Mouse (Mus musculus) midbrain, embryonic 11.5 days (tissue): ENCODE data around the gene Zfyve27. TPM values are rescaled to one million over a fixed set of nuclear protein-coding genes. Genes with fewer than 3 reads are reported as not detected.

Source experiments
- ATAC-seq: fragments of 200-750 bp; cut with Nextera tagmentation; 2 replicates; pipeline ENCODE4 v1.8.0; 2017; ENCODE audit warnings: moderate TSS enrichment, moderate library complexity; ENCODE audit not compliant: low FRiP score
- DNase-seq: peaks from one replicate; pipeline ENCODE4 v3.0.0; 2015; ENCODE audit warnings: low spot score; ENCODE audit errors: missing footprints
- H3K27ac ChIP-seq: fragments of 300-500 bp; sonication (generic); 2 replicates; pipeline ENCODE4 v1.5.1; 2014; ENCODE audit warnings: low read depth, low read length
- H3K27me3 ChIP-seq: fragments of 300-500 bp; sonication (generic); 2 replicates; pipeline ENCODE4 v1.6.1; 2014; ENCODE audit warnings: mild to moderate bottlenecking, low read length, moderate library complexity, mixed read lengths; ENCODE audit not compliant: control insufficient read depth, insufficient read depth
- H3K36me3 ChIP-seq: fragments of 300-500 bp; sonication (generic); 2 replicates; pipeline ENCODE4 v1.6.1; 2014; ENCODE audit warnings: mild to moderate bottlenecking, low read length, moderate library complexity, mixed read lengths; ENCODE audit not compliant: control insufficient read depth, insufficient read depth
- H3K4me1 ChIP-seq: fragments of 300-500 bp; sonication (generic); 2 replicates; pipeline ENCODE4 v1.6.1; 2014; ENCODE audit warnings: low read length; ENCODE audit not compliant: control insufficient read depth, insufficient read depth
- H3K4me2 ChIP-seq: fragments of 300-500 bp; sonication (generic); 2 replicates; pipeline ENCODE4 v1.6.1; 2014; ENCODE audit warnings: mild to moderate bottlenecking, moderate library complexity
- H3K4me3 ChIP-seq: fragments of 300-500 bp; sonication (generic); 2 replicates; pipeline ENCODE4 v1.5.1; 2014; ENCODE audit warnings: low read depth, low read length
- H3K9ac ChIP-seq: fragments of 300-500 bp; sonication (generic); 2 replicates; pipeline ENCODE4 v1.6.1; 2014; ENCODE audit warnings: low read length
- H3K9me3 ChIP-seq: fragments of 300-500 bp; sonication (generic); 2 replicates; pipeline ENCODE4 v1.6.1; 2016; ENCODE audit warnings: low read length; ENCODE audit not compliant: control insufficient read depth
- WGBS: fragments of 180-500 bp; shearing (Covaris S2); extraction: QIAGEN DNeasy Blood & Tissue Kit; methylation state at CpG from one replicate; pipeline ENCODE4 v1.1.7; 2014; 5-methylcytosine and 5-hydroxymethylcytosine counted together
- polyA plus RNA-seq: library from polyadenylated mRNA; unstranded; fragments of >200 nt; fragmentation: Nextera tagmentation; extraction: Ambion mirVana; gene quantifications from 2 replicates; pipeline ENCODE4 v1.2.1, GENCODE M21; 2014

Zfyve27 gene
- polyA plus RNA-seq, 1 experiment from 2014 or later: 15.6 TPM

- 79% methylated on average over 5 of the region's 5 CpGs for WGBS
- H3K4me3 ChIP-seq: no peak overlapping the region
Measured at GRCm38 (mm10) chr19:42230288-42230568, 66.5 kb downstream of the Zfyve27 start.

GRCm38 (mm10) chr19:42230986-42231385, 67.2 kb downstream of the Zfyve27 start:
- DNase-seq (no peak), ATAC-seq (no peak)
- Histone ChIP-seq H3K4me2 (no peak overlapping the region), H3K36me3 (no peaks in the 10 kb centered on the region), H3K27ac (no peak overlapping the region), H3K9ac (no peak overlapping the region), H3K4me1 (no peaks in the 10 kb centered on the region), H3K4me3 (no peak overlapping the region), H3K9me3 (no peaks in the 10 kb centered on the region), H3K27me3 (no peaks in the 10 kb centered on the region)
- 93% methylated on average over 13 of the region's 13 CpGs for WGBS

More at GRCm38 (mm10) chr19:42230288-42230568, 66.5 kb downstream of the Zfyve27 start:
- H3K4me2 ChIP-seq: no peak overlapping the region
- H3K9ac ChIP-seq: no peak overlapping the region
- H3K4me1 ChIP-seq: no peaks in the 10 kb centered on the region
- ATAC-seq (no peak), DNase-seq (no peak)
- H3K27ac ChIP-seq: no peak overlapping the region
- no peaks in the 10 kb centered on the region for H3K9me3 ChIP-seq
- no peaks in the 10 kb centered on the region for H3K36me3 ChIP-seq
- no peaks in the 10 kb centered on the region for H3K27me3 ChIP-seq

- no peak for DNase-seq
- H3K4me3 ChIP-seq: no peak overlapping the region
- no peaks in the 10 kb centered on the region for H3K9me3 ChIP-seq
- H3K4me1 ChIP-seq: no peaks in the 10 kb centered on the region
- no peak for ATAC-seq
- H3K27me3 ChIP-seq: no peaks in the 10 kb centered on the region
- H3K9ac ChIP-seq: no peak overlapping the region
- H3K36me3 ChIP-seq: no peaks in the 10 kb centered on the region
- 26% methylated on average over 4 of the region's 4 CpGs for WGBS
- H3K4me2 ChIP-seq: no peak overlapping the region
- no peak overlapping the region for H3K27ac ChIP-seq
Measured at GRCm38 (mm10) chr19:42237602-42238340, 74.0 kb downstream of the Zfyve27 start.

GRCm38 (mm10) chr19:42238341-42238715, 74.6 kb downstream of the Zfyve27 start:
- WGBS: 66% methylated on average over 7 of the region's 7 CpGs
- H3K4me3 ChIP-seq: no peak overlapping the region
- ATAC-seq (no peak), DNase-seq (no peak)
- no peaks in the 10 kb centered on the region for H3K4me1 ChIP-seq
- H3K27ac ChIP-seq: no peak overlapping the region
- no peaks in the 10 kb centered on the region for H3K9me3 ChIP-seq
- H3K36me3 ChIP-seq: no peaks in the 10 kb centered on the region
- H3K9ac ChIP-seq: no peak overlapping the region
- no peak overlapping the region for H3K4me2 ChIP-seq
- H3K27me3 ChIP-seq: no peaks in the 10 kb centered on the region

GRCm38 (mm10) chr19:42240881-42241280, 77.1 kb downstream of the Zfyve27 start:
- no peak overlapping the region for H3K4me2 ChIP-seq
- 51% methylated on average over 8 of the region's 8 CpGs for WGBS

GRCm38 (mm10) chr19:42243401-42243800, 79.7 kb downstream of the Zfyve27 start:
- Histone ChIP-seq H3K36me3 (no peaks in the 10 kb centered on the region), H3K27ac (no peak overlapping the region), H3K9ac (no peak overlapping the region), H3K4me1 (no peaks in the 10 kb centered on the region), H3K4me2 (no peak overlapping the region), H3K27me3 (no peaks in the 10 kb centered on the region), H3K4me3 (no peak overlapping the region), H3K9me3 (no peaks in the 10 kb centered on the region)
- WGBS: 79% methylated on average over 3 of the region's 3 CpGs
- DNase-seq (no peak), ATAC-seq (no peak)

More at GRCm38 (mm10) chr19:42240881-42241280, 77.1 kb downstream of the Zfyve27 start:
- H3K4me3 ChIP-seq: no peak overlapping the region
- no peak overlapping the region for H3K9ac ChIP-seq
- no peaks in the 10 kb centered on the region for H3K36me3 ChIP-seq
- no peak for DNase-seq
- H3K27me3 ChIP-seq: no peaks in the 10 kb centered on the region
- H3K27ac ChIP-seq: no peak overlapping the region
- no peaks in the 10 kb centered on the region for H3K9me3 ChIP-seq
- ATAC-seq: no peak
- H3K4me1 ChIP-seq: no peaks in the 10 kb centered on the region

Other genes starting within 250 kb of the Zfyve27 start
- gene Exosc1, start 230.5 kb upstream of the Zfyve27 start, polyA plus RNA-seq: 75.0 and 82.1 TPM in 2 replicates
- 64.0 and 64.7 TPM in 2 replicates for gene Zdhhc16, start 230.5 kb upstream of the Zfyve27 start, polyA plus RNA-seq
- 27.0 and 33.4 TPM in 2 replicates for gene Mms19, start 182.8 kb upstream of the Zfyve27 start, polyA plus RNA-seq
- gene Ubtd1, start 182.2 kb upstream of the Zfyve27 start, polyA plus RNA-seq: 6.9 and 7.0 TPM in 2 replicates
- gene Ankrd2, start 128.0 kb upstream of the Zfyve27 start, polyA plus RNA-seq: not detected in 2 replicates
- 0.80 and 1.2 TPM in 2 replicates for gene Hoga1, start 118.3 kb upstream of the Zfyve27 start, polyA plus RNA-seq
- 0.10 TPM in 1 of 2 replicates, not detected in the other for gene 4933411K16Rik, start 111.7 kb upstream of the Zfyve27 start, polyA plus RNA-seq
- 65.1 and 65.6 TPM in 2 replicates for gene Morn4, start 77.6 kb upstream of the Zfyve27 start, polyA plus RNA-seq
- 19.9 and 22.1 TPM in 2 replicates for gene Pi4k2a, start 73.5 kb upstream of the Zfyve27 start, polyA plus RNA-seq
- 11.1 and 12.9 TPM in 2 replicates for gene Avpi1, start 34.9 kb upstream of the Zfyve27 start, polyA plus RNA-seq
- gene Marveld1, start 16.6 kb upstream of the Zfyve27 start, polyA plus RNA-seq: 5.3 and 5.9 TPM in 2 replicates
- 0.11 and 0.14 TPM in 2 replicates for gene Sfrp5, start 38.3 kb downstream of the Zfyve27 start, polyA plus RNA-seq
- 2.3 and 2.8 TPM in 2 replicates for gene Golga7b, start 83.6 kb downstream of the Zfyve27 start, polyA plus RNA-seq